Mouse (Mus musculus) thymus, postnatal 36 days (tissue): ENCODE measurements around the gene March2.
A peak's percentile ranks its signal among the peaks of the same experiment; 100 is the strongest.

Experiments
- DNase-seq, 2 experiments: peaks; one replicate each; pipeline ENCODE4 v3.0.0; 2022; ENCODE audit warnings: mixed read lengths in 2 of 2

Gene March2

GRCm38 (mm10) chr17:33717246-33717645 lies 1.2 kb downstream of the March2 start:
- DNase-seq, result no peak

- DNase-seq, result no peak
These were observed 3.7 kb downstream of the March2 start for GRCm38 (mm10) chr17:33714779-33715178.

GRCm38 (mm10) chr17:33713271-33713670 lies 5.2 kb downstream of the March2 start:
- DNase-seq, result no peak

GRCm38 (mm10) chr17:33709834-33710233 lies 8.6 kb downstream of the March2 start:
- DNase-seq, result no peak

GRCm38 (mm10) chr17:33703091-33703490 lies 15.4 kb downstream of the March2 start:
- DNase-seq, result no peak

GRCm38 (mm10) chr17:33702178-33702577 lies 16.3 kb downstream of the March2 start:
- no peak for DNase-seq

GRCm38 (mm10) chr17:33695471-33695870 lies 23.0 kb downstream of the March2 start:
- DNase-seq, result no peak

GRCm38 (mm10) chr17:33686760-33687159 lies 31.7 kb downstream of the March2 start, which contains the start of gene Hnrnpm:
Hnrnpm (minus strand) TSS chr17:33686860.
- no peak for DNase-seq

GRCm38 (mm10) chr17:33685249-33685653 lies 33.2 kb downstream of the March2 start:
- peak; percentile 99 for DNase-seq

- DNase-seq, result peak; percentile 70 to 79
These were observed 33.7 kb downstream of the March2 start for GRCm38 (mm10) chr17:33684671-33685231.

- DNase-seq, result no peak
These were observed 36.7 kb downstream of the March2 start for GRCm38 (mm10) chr17:33681767-33682166.

- no peak for DNase-seq
These were observed 39.7 kb downstream of the March2 start for GRCm38 (mm10) chr17:33678771-33679170.

GRCm38 (mm10) chr17:33676086-33676485 lies 42.4 kb downstream of the March2 start:
- DNase-seq, result no peak

GRCm38 (mm10) chr17:33675452-33675851 lies 43.0 kb downstream of the March2 start:
- no peak for DNase-seq

- no peak for DNase-seq
These were observed 44.6 kb downstream of the March2 start for GRCm38 (mm10) chr17:33673837-33674236.

- no peak for DNase-seq
These were observed 48.8 kb downstream of the March2 start for GRCm38 (mm10) chr17:33669681-33670080.

- no peak for DNase-seq
These were observed 51.7 kb downstream of the March2 start for GRCm38 (mm10) chr17:33666813-33667212.

- DNase-seq, result no peak
These were observed 68.5 kb downstream of the March2 start for GRCm38 (mm10) chr17:33649781-33650475.

GRCm38 (mm10) chr17:33645073-33645472 lies 73.4 kb downstream of the March2 start:
- DNase-seq, result no peak

- DNase-seq, result no peak
These were observed 74.4 kb downstream of the March2 start for GRCm38 (mm10) chr17:33644068-33644467.

- DNase-seq, result no peak
These were observed 78.7 kb downstream of the March2 start for GRCm38 (mm10) chr17:33639743-33640142.

GRCm38 (mm10) chr17:33637516-33638276 lies 80.8 kb downstream of the March2 start, which contains the start of gene Pram1:
Pram1 (plus strand) TSS chr17:33638056.
- DNase-seq, result no peak

GRCm38 (mm10) chr17:33637038-33637437 lies 81.4 kb downstream of the March2 start:
- no peak for DNase-seq
